Mouse (Mus musculus) ovary, postnatal 10 days (tissue): ENCODE data around the gene Gm7030.
"Not testable (repeated sequence)": the region's sequence is repeated elsewhere in the genome, so short reads cannot be mapped to it uniquely, and the experiment has no call there.

Experiments used
- DNase-seq: peaks from one replicate; pipeline ENCODE4 v3.0.0; 2022; ENCODE audit warnings: low spot score

Gene Gm7030

GRCm38 (mm10) chr17:36128968-36129817, at the start of gene Gm7030:
Gm7030 (minus strand) TSS chr17:36129425.
- not testable (repeated sequence) for DNase-seq

GRCm38 (mm10) chr17:36178938-36179337, 49.7 kb upstream of the Gm7030 start:
- not testable (repeated sequence) for DNase-seq

GRCm38 (mm10) chr17:36176132-36176531, 46.9 kb upstream of the Gm7030 start:
- DNase-seq: not testable (repeated sequence)

GRCm38 (mm10) chr17:36170287-36170814, 41.1 kb upstream of the Gm7030 start:
- DNase-seq: no peak

GRCm38 (mm10) chr17:36169753-36170152, 40.5 kb upstream of the Gm7030 start:
- DNase-seq: no peak

- not testable (repeated sequence) for DNase-seq
Measured at GRCm38 (mm10) chr17:36169094-36169493, 39.9 kb upstream of the Gm7030 start.

GRCm38 (mm10) chr17:36168039-36168652, 38.9 kb upstream of the Gm7030 start, which contains the start of gene Gm8909:
Gm8909 (minus strand) TSS chr17:36168537.
- DNase-seq: no peak

- no peak for DNase-seq
Measured at GRCm38 (mm10) chr17:36167306-36168038, 38.2 kb upstream of the Gm7030 start.

- not testable (repeated sequence) for DNase-seq
Measured at GRCm38 (mm10) chr17:36166901-36167300, 37.7 kb upstream of the Gm7030 start.

- DNase-seq: no peak
Measured at GRCm38 (mm10) chr17:36161129-36162051, 32.2 kb upstream of the Gm7030 start.

GRCm38 (mm10) chr17:36158264-36158663, 29.0 kb upstream of the Gm7030 start:
- DNase-seq: not testable (repeated sequence)

GRCm38 (mm10) chr17:36157782-36158181, 28.6 kb upstream of the Gm7030 start:
- not testable (repeated sequence) for DNase-seq

GRCm38 (mm10) chr17:36154271-36155149, 25.3 kb upstream of the Gm7030 start:
- DNase-seq: no peak

- not testable (repeated sequence) for DNase-seq
Measured at GRCm38 (mm10) chr17:36151200-36151599, 22.0 kb upstream of the Gm7030 start.

- not testable (repeated sequence) for DNase-seq
Measured at GRCm38 (mm10) chr17:36148468-36148867, 19.2 kb upstream of the Gm7030 start.

GRCm38 (mm10) chr17:36146937-36147336, 17.7 kb upstream of the Gm7030 start:
- DNase-seq: not testable (repeated sequence)

GRCm38 (mm10) chr17:36145861-36146156, 16.6 kb upstream of the Gm7030 start:
- DNase-seq: not testable (repeated sequence)

- no peak for DNase-seq
Measured at GRCm38 (mm10) chr17:36145111-36145860, 16.1 kb upstream of the Gm7030 start.

- DNase-seq: not testable (repeated sequence)
Measured at GRCm38 (mm10) chr17:36136299-36136848, 7.1 kb upstream of the Gm7030 start.
